Mouse (Mus musculus) embryonic fibroblast, embryonic 13.5 days (primary cell): ENCODE measurements around the gene Plcd4. TPM values are rescaled to one million over a fixed set of nuclear protein-coding genes. Genes with fewer than 3 reads are reported as not detected.

Experiments
- H3K27ac ChIP-seq: 2 replicates; pipeline ENCODE4 v1.5.1; 2012; ENCODE audit warnings: low read length, control low read depth, inconsistent platforms; ENCODE audit not compliant: insufficient read depth
- H3K4me1 ChIP-seq: 2 replicates; pipeline ENCODE4 v1.6.1; 2011; ENCODE audit warnings: low read length; ENCODE audit not compliant: control insufficient read depth, insufficient read depth
- H3K4me3 ChIP-seq: 2 replicates; pipeline ENCODE4 v1.5.1; 2011; ENCODE audit warnings: mild to moderate bottlenecking, control low read depth, low read length; ENCODE audit not compliant: insufficient read depth
- CTCF ChIP-seq: IDR thresholded peaks from 2 replicates; pipeline ENCODE4 v1.5.1; 2011; ENCODE audit warnings: mild to moderate bottlenecking, control low read depth, low read length, moderate library complexity, borderline replicate concordance; ENCODE audit not compliant: insufficient read depth
- POLR2A ChIP-seq: IDR thresholded peaks from 2 replicates; pipeline ENCODE4 v1.6.1; 2011; ENCODE audit warnings: low read depth, mild to moderate bottlenecking, control low read depth, low read length, moderate library complexity
- polyA plus RNA-seq: library from polyadenylated mRNA; stranded (reverse); fragments of >200 nt; gene quantifications from 2 replicates; pipeline ENCODE4 v1.2.4, GENCODE M21; 2011; ENCODE audit warnings: low read depth; ENCODE audit not compliant: missing spikeins, insufficient read length

The Plcd4 gene
- polyA plus RNA-seq, 1 experiment = 1.8 TPM

- Histone ChIP-seq H3K4me1 (no peaks in the 10 kb centered on the region), H3K27ac (no peak overlapping the region)
- TF ChIP-seq CTCF (no peak), POLR2A (no peak)
Measured at GRCm38 (mm10) chr1:74528589-74528988, 14.1 kb upstream of the Plcd4 start.

GRCm38 (mm10) chr1:74538650-74539049, 4.0 kb upstream of the Plcd4 start:
- Histone ChIP-seq H3K4me3 (no peak overlapping the region), H3K27ac (no peak overlapping the region), H3K4me1 (no peaks in the 10 kb centered on the region)
- TF ChIP-seq POLR2A (no peak), CTCF (no peak)

More at GRCm38 (mm10) chr1:74528589-74528988, 14.1 kb upstream of the Plcd4 start:
- H3K4me3 ChIP-seq = no peak overlapping the region

- H3K4me1 ChIP-seq = no peaks in the 10 kb centered on the region
- H3K4me3 ChIP-seq = no peak within 1 kb of the TSS
- TF ChIP-seq CTCF = no peak
- no peak for TF ChIP-seq POLR2A
- no peak within 1 kb of the TSS for H3K27ac ChIP-seq
Measured at GRCm38 (mm10) chr1:74544184-74544583, 1.5 kb downstream of the Plcd4 start, which contains the start of gene Usp37. Usp37 (minus strand) TSS chr1:74544284.

GRCm38 (mm10) chr1:74559061-74559460, 16.4 kb downstream of the Plcd4 start:
- Histone ChIP-seq H3K27ac (no peak overlapping the region), H3K4me3 (no peak overlapping the region), H3K4me1 (no peaks in the 10 kb centered on the region)
- TF ChIP-seq CTCF (no peak), POLR2A (no peak)

- Histone ChIP-seq H3K4me1 (no peaks in the 10 kb centered on the region), H3K27ac (no peak overlapping the region), H3K4me3 (no peak overlapping the region)
- TF ChIP-seq CTCF = no peak
- TF ChIP-seq POLR2A = no peak
Measured at GRCm38 (mm10) chr1:74565834-74566233, 23.1 kb downstream of the Plcd4 start.

- no peak overlapping the region for H3K4me3 ChIP-seq
- no peak for TF ChIP-seq CTCF
- no peak for TF ChIP-seq POLR2A
- H3K4me1 ChIP-seq = no peaks in the 10 kb centered on the region
- H3K27ac ChIP-seq = no peak overlapping the region
Measured at GRCm38 (mm10) chr1:74569739-74570719, 27.3 kb downstream of the Plcd4 start.

GRCm38 (mm10) chr1:74582621-74583020, 39.9 kb downstream of the Plcd4 start:
- H3K4me3 ChIP-seq = no peak overlapping the region
- TF ChIP-seq POLR2A (no peak), CTCF (no peak)
- no peak overlapping the region for H3K27ac ChIP-seq
- peaks cover 8% of the 10 kb centered on the region; the same call in 1 of the 2 replicates for H3K4me1 ChIP-seq

- no peak for TF ChIP-seq POLR2A
- TF ChIP-seq CTCF = no peak
- H3K4me3 ChIP-seq = no peak overlapping the region
- no peak overlapping the region for H3K27ac ChIP-seq
- H3K4me1 ChIP-seq = peaks cover 8% of the 10 kb centered on the region; the same call in 1 of the 2 replicates
Measured at GRCm38 (mm10) chr1:74584616-74585398, 42.1 kb downstream of the Plcd4 start.

GRCm38 (mm10) chr1:74587233-74587772, 44.6 kb downstream of the Plcd4 start:
- TF ChIP-seq POLR2A (0 out of 2 replicates have a peak, but pooled peaks have one; percentile 35), CTCF (no peak)
- Histone ChIP-seq H3K27ac (peak overlapping the region; percentile 29), H3K4me3 (peak overlapping the region; percentile 68), H3K4me1 (peaks cover 8% of the 10 kb centered on the region; the same call in 1 of the 2 replicates)
